Mouse (Mus musculus): Measurements from ENCODE around the gene Timd4. TPM values are rescaled to one million over a fixed set of nuclear protein-coding genes. Genes with fewer than 3 reads are reported as not detected.
A peak's percentile ranks its signal among the peaks of the same experiment; 100 is the strongest.

Timd4 gene
- total RNA-seq (2021): 1 to 10 TPM; 1.5 to 1.6 TPM

DNA sequence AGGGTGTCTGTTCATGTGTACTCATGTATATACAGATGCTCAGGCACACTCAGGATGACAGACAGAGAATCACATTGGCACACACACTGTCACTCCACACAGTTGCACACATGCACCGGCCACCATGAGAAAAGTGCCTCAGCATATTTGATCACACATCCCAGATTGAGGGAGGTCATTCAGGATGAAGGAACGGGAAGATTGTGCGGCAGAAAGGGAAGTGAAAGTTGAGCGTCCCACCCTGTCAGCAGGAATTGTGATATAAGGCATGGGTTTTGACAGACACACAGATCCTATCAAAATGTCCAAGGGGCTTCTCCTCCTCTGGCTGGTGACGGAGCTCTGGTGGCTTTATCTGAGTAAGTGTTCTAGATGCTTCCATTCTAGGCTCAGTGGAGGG is at the start of gene Timd4:
Timd4 (plus strand) TSS at position 290 of the 400 bp plus-strand sequence.
- intact Hi-C loops (cut with DNase I): no loop called here
- peak in 1 of 2 experiments; percentile 5 for DNase-seq

DNA sequence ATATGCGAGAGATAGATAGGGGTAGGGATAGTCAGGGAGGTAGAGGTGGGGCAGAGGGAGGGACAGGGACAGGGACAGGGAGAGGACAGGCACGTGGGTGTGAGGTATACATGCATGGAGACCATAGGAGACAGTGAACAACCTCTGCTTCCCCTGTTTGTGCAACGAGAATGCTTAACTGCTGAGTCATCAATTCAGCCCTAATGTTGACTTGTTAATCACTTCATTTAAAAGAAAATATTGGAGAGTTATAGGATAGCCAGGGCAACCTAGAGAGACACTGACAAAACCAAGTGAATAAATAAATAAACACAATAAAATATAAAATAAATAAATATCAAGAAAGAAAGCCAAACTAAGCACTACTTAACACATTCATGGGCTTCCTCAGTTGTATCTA is 33.7 kb upstream of the Timd4 start:
- DNase-seq: no peak
- intact Hi-C loops (cut with DNase I): no loop called here

DNA sequence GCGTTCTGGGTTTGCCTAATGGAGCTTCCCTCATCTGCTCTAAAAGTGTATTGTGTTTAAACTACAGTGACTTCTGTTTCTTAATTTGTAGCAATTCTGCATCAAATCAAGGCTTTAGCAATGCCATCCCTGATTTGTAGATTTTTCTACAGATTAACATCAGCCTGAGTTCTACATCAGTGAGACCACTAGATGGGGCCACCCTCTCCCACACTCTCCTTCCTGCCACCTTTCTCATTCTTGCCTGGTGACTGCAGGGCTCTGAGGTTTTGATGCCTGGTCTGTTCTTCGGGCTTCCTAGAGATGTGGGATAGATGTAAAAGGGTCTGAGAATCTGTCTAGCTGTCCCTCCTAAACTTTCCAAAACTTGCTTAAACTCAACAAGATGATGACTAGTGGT is 30.8 kb upstream of the Timd4 start:
- no peak for DNase-seq
- intact Hi-C loops (cut with DNase I): no loop called here

DNA sequence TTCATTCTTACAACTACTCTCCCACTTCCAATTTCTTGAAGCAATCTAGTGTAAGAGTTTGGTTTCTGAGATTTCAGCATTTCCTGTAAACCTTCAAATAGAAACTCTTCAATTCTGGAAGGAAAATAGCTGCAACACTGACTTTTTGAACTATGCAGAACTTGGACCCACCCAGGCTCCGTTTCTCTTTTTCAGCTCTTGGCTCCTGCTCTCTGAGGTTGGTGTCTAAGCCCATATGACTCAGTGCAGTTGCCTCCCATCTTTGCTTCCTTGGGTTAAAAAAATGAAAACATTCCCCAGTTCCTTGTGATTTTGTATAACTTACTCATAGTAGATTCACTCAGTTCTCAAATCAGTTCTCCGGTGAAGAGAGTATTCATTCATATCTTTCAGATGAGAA is 6.2 kb upstream of the Timd4 start:
- intact Hi-C loops (cut with DNase I): no loop called here

DNA sequence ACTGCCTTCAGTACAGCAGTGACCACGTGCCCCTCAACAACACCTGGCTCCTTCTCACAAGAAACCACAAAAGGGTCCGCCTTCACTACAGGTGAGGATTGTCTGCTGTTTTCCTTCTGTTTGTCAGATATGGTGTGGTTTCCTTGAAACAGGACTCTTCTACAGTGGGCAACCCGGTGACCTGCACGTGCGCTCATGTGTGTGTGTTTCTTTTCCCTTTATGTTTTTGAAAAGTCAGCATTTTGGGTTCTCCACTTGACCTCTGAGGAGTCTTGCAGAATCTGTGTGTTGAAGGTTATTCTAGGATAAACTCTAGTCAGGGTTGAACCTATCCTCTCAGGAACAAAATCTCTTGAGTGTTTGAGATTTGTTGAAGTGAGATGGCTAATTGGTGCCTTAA is 7.1 kb downstream of the Timd4 start:
- intact Hi-C loops (cut with DNase I): no loop called here
- DNase-seq: no peak

More for the DNA sequence above, 6.2 kb upstream of the Timd4 start:
- DNase-seq: no peak

DNA sequence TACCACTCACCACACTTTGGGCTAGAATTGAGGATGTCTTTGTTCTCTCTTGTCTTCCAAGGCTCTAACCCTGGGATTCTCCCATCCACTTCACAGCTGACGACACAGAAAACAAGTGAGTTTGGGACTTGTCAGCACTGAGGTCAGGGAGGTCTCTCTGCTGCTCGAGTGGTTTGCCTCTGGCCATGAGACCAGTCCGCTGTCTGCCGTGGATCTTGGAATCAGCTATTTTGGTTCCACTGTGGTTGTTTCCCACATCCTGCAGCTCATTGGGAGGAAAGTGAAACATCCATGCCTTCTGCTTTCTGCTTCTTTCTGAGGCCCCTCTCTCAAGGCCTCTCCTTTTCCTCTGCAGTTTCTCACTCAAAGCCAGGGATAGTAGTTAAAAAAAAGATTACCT is 9.3 kb downstream of the Timd4 start:
- no peak for DNase-seq
- intact Hi-C loops (cut with DNase I): no loop called here

DNA sequence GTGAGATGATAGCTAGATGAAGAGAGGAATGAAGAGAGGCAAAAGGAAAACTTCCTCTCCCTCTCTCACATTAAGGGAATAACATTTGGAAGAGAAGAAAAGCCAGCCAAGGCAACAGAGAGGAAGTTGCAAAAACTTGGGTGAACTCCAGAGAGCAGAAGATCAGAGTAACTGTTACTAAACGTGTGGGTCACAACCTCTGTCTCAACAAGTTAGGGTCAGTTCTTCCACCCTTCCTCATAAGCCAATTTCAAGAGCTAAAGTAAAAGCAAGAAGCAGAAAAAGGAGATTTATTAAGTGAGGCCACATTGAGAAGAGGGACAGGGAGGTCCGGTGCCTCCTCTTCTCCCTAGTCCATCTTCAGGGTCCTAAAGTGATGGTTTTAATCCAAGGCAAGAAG is 19.7 kb downstream of the Timd4 start:
- no peak for DNase-seq
- intact Hi-C loops (cut with DNase I): no loop called here

DNA sequence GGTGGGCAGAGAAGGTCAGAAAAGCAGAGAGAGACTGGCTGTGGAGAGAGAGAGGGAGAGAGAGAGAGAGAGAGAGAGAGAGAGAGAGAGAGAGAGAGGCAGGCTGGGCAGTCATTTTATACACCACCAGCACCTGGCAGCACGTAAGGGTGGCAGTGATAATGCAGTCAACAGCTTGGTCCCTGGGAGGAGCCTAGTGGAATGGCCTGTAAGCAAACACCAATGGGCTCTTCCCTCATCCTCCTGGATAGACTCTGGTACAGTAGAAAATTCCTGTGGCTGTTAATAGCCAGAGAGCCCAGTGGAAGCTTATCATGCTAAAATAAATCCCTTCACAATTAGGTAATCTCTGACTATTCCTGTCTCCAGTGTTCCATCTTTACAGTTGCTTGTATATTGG is 24.5 kb downstream of the Timd4 start:
- DNase-seq: no peak
- intact Hi-C loops (cut with DNase I): no loop called here

DNA sequence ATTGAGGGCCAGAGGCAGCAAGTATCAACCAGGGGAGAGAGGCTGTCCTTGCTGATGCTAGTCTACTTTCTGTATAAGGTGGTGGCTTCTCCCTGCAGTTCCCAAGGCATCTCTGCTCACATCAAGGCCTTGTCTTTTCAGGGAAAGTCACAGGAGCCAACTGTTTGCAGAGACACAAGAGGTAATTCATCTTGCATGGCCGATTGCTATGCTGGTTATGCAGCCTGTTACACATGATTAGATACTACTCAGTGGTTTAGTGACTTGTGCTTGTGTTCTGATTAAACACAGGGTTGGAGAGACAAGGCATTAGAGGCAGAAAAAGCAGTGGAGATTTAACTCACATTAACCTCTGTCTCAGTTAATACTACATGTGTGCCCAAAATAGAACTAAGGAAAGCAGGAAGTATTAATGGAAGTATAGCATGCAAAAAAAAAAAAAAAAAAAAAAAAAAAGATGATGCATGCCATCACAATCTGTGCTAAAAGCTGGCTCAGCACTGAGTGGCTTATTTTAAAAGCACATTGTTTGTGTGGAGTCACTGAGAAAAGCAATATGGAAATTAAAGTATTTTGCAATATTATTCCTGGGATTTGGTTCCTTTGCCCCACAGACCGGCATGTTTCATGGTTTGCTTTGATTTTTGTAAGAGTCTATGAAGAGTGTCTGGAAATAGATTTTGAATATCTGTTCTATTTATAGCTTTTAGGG is 31.6 kb downstream of the Timd4 start:
- intact Hi-C loops (cut with DNase I): no loop called here
- DNase-seq: no peak

DNA sequence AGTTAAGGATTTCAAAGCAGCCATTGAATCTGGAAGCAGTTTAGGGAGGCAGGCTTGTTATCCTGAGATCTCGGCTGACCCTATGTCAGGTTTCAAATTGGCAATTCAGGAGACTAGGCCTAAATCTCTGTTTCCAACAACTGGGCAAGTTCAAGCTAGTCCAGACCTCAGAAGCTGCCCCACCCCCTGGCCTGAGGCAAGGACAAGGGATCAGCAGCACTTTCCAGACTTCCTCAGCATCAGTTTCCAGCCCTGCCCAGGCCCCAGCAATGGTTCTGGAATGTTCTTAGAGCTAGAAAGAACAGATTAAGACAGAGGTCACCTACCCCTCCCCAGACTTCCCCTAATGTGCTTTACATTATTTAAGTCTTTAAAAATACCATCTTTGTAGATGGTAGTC is 36.1 kb downstream of the Timd4 start:
- intact Hi-C loops (cut with DNase I): no loop called here
- DNase-seq: no peak

DNA sequence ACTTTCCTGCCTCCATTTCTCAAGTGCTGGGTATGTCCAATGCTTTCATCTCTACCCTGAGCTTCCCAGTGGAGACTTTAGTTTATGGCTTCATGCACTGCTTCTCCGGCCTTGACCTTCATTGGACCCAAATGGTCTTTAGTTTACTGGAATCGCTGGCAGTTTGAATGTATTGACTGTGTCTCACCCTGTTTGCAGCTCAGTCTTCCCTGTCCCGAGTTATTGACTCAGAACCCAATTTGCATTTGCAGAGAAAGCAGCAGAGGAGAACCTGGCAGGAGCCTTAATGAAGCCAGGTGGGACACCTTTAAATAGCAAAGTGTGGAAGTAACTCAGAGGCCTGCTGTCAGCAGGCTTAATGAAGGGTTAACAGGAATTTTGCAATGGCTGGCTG is 37.2 kb downstream of the Timd4 start:
- intact Hi-C loops (cut with DNase I): no loop called here

DNA sequence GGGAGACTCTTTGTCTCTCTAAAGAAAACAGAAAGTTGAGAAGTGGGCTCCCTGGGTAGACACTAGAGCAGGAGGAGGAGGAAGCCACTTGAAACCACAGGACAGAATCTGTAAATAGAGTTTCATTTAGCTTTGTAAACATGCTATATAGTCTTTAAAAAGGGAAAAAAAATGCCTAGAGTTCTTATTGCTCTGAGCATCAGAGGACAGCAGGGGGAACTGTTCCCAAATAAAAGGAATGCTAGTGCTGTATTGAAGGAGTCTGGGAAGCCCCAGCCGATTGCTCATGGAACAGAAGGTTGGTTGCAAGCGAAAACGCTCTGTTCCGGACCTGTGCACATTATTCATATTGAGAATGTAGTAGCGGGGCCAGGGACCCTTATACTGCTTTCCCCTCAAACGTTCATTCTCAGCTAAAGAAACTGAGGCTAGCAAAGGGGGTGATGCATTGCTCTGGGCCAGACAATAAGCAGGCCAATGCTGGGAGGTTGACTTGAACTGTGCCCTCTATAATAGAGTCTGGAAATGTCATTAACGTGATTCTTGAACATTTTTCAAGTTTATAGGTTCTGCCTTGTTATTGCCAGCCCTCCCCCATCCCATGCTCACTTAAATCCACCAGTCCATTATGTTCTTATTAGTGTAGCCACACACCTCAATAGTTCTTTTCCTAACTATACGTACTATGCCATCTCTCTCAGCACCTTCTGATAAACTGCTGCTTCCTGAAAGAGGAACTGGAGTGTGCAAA is 37.8 kb downstream of the Timd4 start:
- intact Hi-C loops (cut with DNase I): no loop called here
- DNase-seq: no peak

More for the DNA sequence above, 37.2 kb downstream of the Timd4 start:
- DNase-seq: no peak

DNA sequence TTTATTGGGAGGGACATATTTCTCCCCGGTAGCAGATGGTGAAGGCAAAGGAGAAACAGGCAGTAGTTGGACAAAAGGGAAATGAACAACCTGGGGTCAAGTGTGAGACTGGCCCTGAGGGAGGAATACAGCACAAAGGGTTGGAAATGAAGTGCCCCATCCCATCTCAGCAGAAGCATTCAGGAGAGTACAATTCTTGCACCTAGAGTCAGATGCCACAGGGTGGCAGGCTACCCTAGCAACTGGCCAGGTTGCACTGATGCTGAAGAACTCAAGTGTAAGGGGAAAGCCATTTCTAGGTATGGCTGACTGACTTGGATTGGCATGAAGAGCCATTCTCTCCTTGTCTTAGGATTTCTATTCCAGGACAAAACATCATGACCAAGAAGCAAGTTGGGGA is 54.2 kb downstream of the Timd4 start:
- peak in 1 of 2 experiments; percentile 1 for DNase-seq
- intact Hi-C loops (cut with DNase I): loop anchor here (10.0 kb wide), 1 partner anchor 520 kb away; no protein-coding TSS in a partner anchor

DNA sequence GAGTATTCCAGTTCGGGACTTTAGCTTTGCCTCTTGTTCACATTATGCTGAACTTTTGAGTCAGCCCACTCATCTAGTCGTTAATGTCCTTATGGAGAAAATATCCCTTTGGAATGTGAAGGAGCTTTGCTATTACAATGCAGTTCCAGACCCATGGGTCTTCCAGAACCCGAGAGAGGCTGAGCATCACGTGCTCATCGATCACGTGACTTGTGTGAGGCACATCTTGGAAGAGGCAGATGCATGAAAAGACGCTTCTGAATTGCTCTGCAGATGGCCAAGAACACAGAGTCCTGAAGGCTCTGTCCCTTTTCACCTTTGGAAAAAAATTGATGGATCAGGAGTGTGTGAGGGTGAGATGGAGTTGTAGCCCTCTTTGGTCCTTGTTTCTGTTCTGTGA is 58.0 kb downstream of the Timd4 start:
- intact Hi-C loops (cut with DNase I): loop anchor here (10.0 kb wide), 1 partner anchor 516 kb away; no protein-coding TSS in a partner anchor
- DNase-seq: no peak

DNA sequence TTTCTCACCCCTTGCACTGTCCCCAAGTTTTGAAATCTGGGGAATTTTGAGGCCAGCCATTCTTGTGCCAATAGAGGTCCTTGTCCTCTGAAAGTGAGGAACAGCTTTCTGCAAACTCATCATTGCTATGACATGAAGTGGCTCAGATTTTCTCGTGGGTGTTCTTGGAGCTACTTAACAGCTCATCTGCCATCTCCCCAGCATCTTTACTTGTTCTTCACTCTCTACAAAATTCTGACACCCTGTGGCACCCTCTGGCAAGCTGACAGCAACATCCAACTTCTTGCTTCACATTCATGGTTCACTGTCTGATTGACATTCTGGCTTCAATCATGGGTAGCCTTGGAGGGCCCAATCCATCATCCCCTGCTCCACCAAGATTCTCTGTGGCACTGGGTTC is 65.2 kb downstream of the Timd4 start:
- intact Hi-C loops (cut with DNase I): no loop called here
- no peak for DNase-seq

DNA sequence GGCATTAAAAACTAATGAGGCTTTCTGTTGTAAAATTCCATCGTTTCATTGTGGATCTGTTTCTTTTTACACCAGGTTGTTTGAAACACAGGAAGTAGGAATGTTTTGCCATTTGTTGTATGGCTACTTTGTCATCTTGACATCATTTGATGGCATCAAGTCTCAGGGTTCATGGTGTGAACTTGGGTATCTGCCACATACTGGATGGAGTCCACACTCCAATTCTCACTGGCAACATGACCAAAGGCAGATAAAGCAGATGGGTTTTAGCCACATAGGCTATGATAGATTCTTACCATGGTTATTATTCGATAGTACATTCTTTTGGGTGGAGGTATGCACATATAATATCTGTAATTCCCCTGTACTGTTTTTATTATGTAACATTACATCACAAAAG is 71.9 kb downstream of the Timd4 start:
- intact Hi-C loops (cut with DNase I): no loop called here
- DNase-seq: no peak

DNA sequence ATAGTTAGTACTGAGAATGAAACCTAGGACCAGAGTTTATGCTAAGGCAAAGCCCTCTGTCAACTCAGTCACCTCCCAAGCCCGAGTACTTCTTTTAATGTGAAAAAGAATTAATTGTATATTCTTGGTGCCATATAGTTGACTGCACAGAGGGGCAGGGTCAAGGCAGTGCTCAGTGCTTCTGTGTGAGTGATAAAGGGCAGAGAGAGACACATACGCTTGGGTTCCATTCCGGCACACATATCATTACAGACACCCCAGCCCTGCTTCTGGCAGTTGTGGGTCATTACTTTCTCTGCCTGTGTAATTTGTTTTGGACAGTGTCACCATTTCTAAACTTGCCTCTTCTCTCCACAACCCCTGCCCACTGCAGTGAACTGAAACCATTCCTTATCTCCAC is 78.5 kb downstream of the Timd4 start:
- intact Hi-C loops (cut with DNase I): no loop called here
- no peak for DNase-seq

Other genes starting within 250 kb of the Timd4 start
- gene BC053393, start 239.3 kb upstream of the Timd4 start, total RNA-seq (2021): not detected
- gene Dppa1, start 181.5 kb upstream of the Timd4 start, total RNA-seq (2021): not detected
- gene Timd2, start 103.7 kb upstream of the Timd4 start, total RNA-seq (2021): not detected
- gene Havcr1, start 75.7 kb upstream of the Timd4 start, total RNA-seq (2021): not detected